Mouse (Mus musculus) hematopoietic multipotent progenitor cell, adult 10-12 weeks (in vitro differentiated cells): ENCODE data around the gene Fam120c. TPM values are rescaled to one million over a fixed set of nuclear protein-coding genes. Genes with fewer than 3 reads are reported as not detected.

Source experiments
- polyA plus RNA-seq: library from polyadenylated mRNA; stranded (reverse); fragments of >175 nt; gene quantifications from 2 replicates; pipeline ENCODE4 v1.2.3, GENCODE M21; 2012; ENCODE audit warnings: low replicate concordance

Gene Fam120c
- 1.8 and 3.8 TPM in 2 replicates for polyA plus RNA-seq

GRCm38 (mm10) chrX:151343761-151344500 lies at the start of gene Fam120c:
Fam120c (plus strand) TSS chrX:151344175.

GRCm38 (mm10) chrX:151520458-151521322 lies 176.7 kb downstream of the Fam120c start, which contains the start of gene Phf8:
Phf8 (plus strand) TSS chrX:151520672.

Other genes with a start within 250 kb of the Fam120c start
- 2.4 and 4.1 TPM in 2 replicates for gene Tsr2, start 247.6 kb upstream of the Fam120c start, polyA plus RNA-seq
- gene Wnk3, start 146.1 kb upstream of the Fam120c start, polyA plus RNA-seq: not detected in 2 replicates
- 7.0 and 10.2 TPM in 2 replicates for gene Phf8, start 176.5 kb downstream of the Fam120c start, polyA plus RNA-seq